Mouse (Mus musculus) limb, embryonic 14.5 days (tissue): ENCODE results near the gene Ric8b. TPM values are rescaled to one million over a fixed set of nuclear protein-coding genes. Genes with fewer than 3 reads are reported as not detected.
A peak's percentile ranks its signal among the peaks of the same experiment; 100 is the strongest.

Experiments
- ATAC-seq: fragments of 200-750 bp; cut with Nextera tagmentation; 2 replicates; pipeline ENCODE4 v1.8.0; 2017; ENCODE audit warnings: low read depth, moderate number of reproducible peaks, moderate TSS enrichment; ENCODE audit not compliant: low FRiP score
- DNase-seq: peaks from one replicate; pipeline ENCODE4 v3.0.0-alpha.2; 2015; ENCODE audit warnings: low spot score
- H3K27ac ChIP-seq: fragments of 300-500 bp; sonication (generic); replicated peaks from 2 replicates; pipeline ENCODE4 v1.5.1; 2014; ENCODE audit warnings: low read depth, mild to moderate bottlenecking, low read length, moderate library complexity, mixed read lengths
- H3K27me3 ChIP-seq: fragments of 300-500 bp; sonication (generic); 2 replicates; pipeline ENCODE4 v1.6.1; 2014; ENCODE audit warnings: low read length, mixed read lengths; ENCODE audit not compliant: control insufficient read depth, insufficient read depth
- H3K36me3 ChIP-seq: fragments of 300-500 bp; sonication (generic); 2 replicates; pipeline ENCODE4 v1.6.1; 2014; ENCODE audit warnings: mild to moderate bottlenecking, low read length, moderate library complexity, mixed read lengths; ENCODE audit not compliant: control insufficient read depth, insufficient read depth
- H3K4me1 ChIP-seq: fragments of 300-500 bp; sonication (generic); 2 replicates; pipeline ENCODE4 v1.6.1; 2014; ENCODE audit warnings: antibody characterized with exemption, low read length, mixed read lengths; ENCODE audit not compliant: control insufficient read depth, insufficient read depth
- H3K4me2 ChIP-seq: fragments of 300-500 bp; sonication (generic); replicated peaks from 2 replicates; pipeline ENCODE4 v1.6.1; 2014; ENCODE audit warnings: low read depth, mild to moderate bottlenecking, low read length, moderate library complexity; ENCODE audit not compliant: severe bottlenecking
- H3K4me3 ChIP-seq: fragments of 300-500 bp; sonication (generic); replicated peaks from 2 replicates; pipeline ENCODE4 v1.5.1; 2014; ENCODE audit warnings: low read length
- H3K9ac ChIP-seq: fragments of 300-500 bp; sonication (generic); 2 replicates; pipeline ENCODE4 v1.6.1; 2014; ENCODE audit warnings: mild to moderate bottlenecking, low read depth, low read length, moderate library complexity; ENCODE audit not compliant: severe bottlenecking
- H3K9me3 ChIP-seq: fragments of 300-500 bp; sonication (generic); 2 replicates; pipeline ENCODE4 v1.6.1; 2016; ENCODE audit warnings: low read length; ENCODE audit not compliant: control insufficient read depth
- POLR2A ChIP-seq: fragments of 200-500 bp; IDR thresholded peaks from 2 replicates; pipeline ENCODE4 v1.8.0; 2012; ENCODE audit warnings: inconsistent platforms, mild to moderate bottlenecking, moderate library complexity, borderline replicate concordance; ENCODE audit not compliant: insufficient read depth, insufficient read length; ENCODE audit errors: extremely low read depth
- WGBS: fragments of 180-500 bp; shearing (Covaris S2); extraction: QIAGEN DNeasy Blood & Tissue Kit; methylation state at CpG from one replicate; pipeline ENCODE4 v1.1.7; 2014; 5-methylcytosine and 5-hydroxymethylcytosine counted together
- polyA plus RNA-seq, 2 experiments: library from polyadenylated mRNA; depleted of rRNA in 1 of 2; stranded (reverse) in 1 of 2; unstranded in 1 of 2; fragments of >200 nt; fragmentation: Nextera tagmentation in 1 of 2; extraction: Ambion mirVana in 1 of 2; gene quantifications; 2 replicates each; pipeline versions ENCODE4 v1.2.1 to v1.2.3; 2012 to 2014

Gene Ric8b
- polyA plus RNA-seq, 2 experiments: 17.8 to 27.6 TPM

- 32% methylated on average over 17 of the region's 17 CpGs for WGBS
- no peaks in the 10 kb centered on the region for H3K27me3 ChIP-seq
- no peaks in the 10 kb centered on the region for H3K9me3 ChIP-seq
- peak overlapping the region; percentile 45 for H3K4me2 ChIP-seq
- ATAC-seq: peak; percentile 28; the same call in 1 of the 2 replicates
- peak; percentile 4 for DNase-seq
- H3K4me1 ChIP-seq: peaks cover 4% of the 10 kb centered on the region; the same call in 1 of the 2 replicates
- no peaks in the 10 kb centered on the region for H3K36me3 ChIP-seq
- no peak overlapping the region for H3K9ac ChIP-seq
- TF ChIP-seq POLR2A: no peak
- H3K4me3 ChIP-seq: 0 out of 2 replicates have a peak overlapping the region, but pooled peaks have one; percentile 10
- H3K27ac ChIP-seq: no peak overlapping the region
Observed at GRCm38 (mm10) chr10:85044191-85044711, 126.8 kb downstream of the Ric8b start.

- peak; percentile 58; the same call in 1 of the 2 replicates for ATAC-seq
- Histone ChIP-seq H3K4me3 (0 out of 2 replicates have a peak overlapping the region, but pooled peaks have one; percentile 10), H3K4me1 (peaks cover 4% of the 10 kb centered on the region; the same call in 1 of the 2 replicates), H3K27me3 (no peaks in the 10 kb centered on the region), H3K4me2 (peak overlapping the region; percentile 45), H3K9ac (peak overlapping the region; percentile 5; the same call in 1 of the 2 replicates), H3K9me3 (no peaks in the 10 kb centered on the region), H3K27ac (no peak overlapping the region), H3K36me3 (no peaks in the 10 kb centered on the region)
- DNase-seq: peak; percentile 77
- no peak for TF ChIP-seq POLR2A
- WGBS: 14% methylated on average over 24 of the region's 24 CpGs
Observed at GRCm38 (mm10) chr10:85044732-85045720, 127.6 kb downstream of the Ric8b start.

DNA sequence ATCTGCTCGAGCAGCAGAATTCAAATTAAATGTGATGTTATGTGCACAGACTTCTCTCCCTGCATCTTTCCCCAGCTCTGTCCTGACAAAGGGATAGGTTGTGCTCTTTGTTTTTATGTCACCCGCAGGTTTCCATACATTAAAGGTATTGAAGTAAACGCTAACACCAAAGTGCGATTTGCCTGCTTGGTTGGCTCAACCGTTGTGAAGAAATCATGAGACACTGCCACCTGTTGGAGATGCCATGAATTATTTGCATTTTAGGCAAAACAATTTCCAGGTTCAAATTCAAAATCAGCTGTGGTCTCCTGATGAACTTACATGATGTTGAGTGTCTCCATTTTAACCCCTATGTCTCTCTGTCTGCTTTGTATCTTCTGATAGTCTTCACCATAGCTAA is 129.2 kb downstream of the Ric8b start:
- Histone ChIP-seq H3K36me3 (no peaks in the 10 kb centered on the region), H3K4me3 (no peak overlapping the region), H3K9me3 (no peaks in the 10 kb centered on the region), H3K27ac (no peak overlapping the region), H3K27me3 (no peaks in the 10 kb centered on the region), H3K4me1 (peaks cover 4% of the 10 kb centered on the region; the same call in 1 of the 2 replicates), H3K4me2 (no peak overlapping the region), H3K9ac (no peak overlapping the region)
- no peak for ATAC-seq
- 27% methylated on average over 5 of the region's 5 CpGs for WGBS
- peak; percentile 67 for DNase-seq
- no peak for TF ChIP-seq POLR2A

DNA sequence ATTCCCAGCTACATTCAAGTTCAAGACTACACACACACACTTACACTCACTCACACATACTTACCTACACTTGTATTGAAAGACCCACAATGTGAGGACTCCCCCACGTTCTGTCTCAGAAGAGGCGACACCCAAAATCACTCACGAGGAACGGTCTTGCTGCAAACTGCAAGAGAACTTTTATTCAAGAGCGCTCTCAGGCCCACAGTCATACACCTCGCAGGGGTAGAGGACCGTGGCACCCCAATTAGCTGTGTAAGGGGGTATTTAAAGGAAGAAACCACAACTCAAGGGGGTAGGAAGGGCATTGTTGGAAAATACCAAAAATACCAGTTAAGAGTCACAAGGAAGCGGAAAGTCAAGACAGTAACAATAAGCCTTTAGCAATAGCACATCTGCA is 130.6 kb downstream of the Ric8b start:
- no peak for TF ChIP-seq POLR2A
- Histone ChIP-seq H3K4me2 (no peak overlapping the region), H3K9ac (no peak overlapping the region), H3K27me3 (no peaks in the 10 kb centered on the region), H3K9me3 (no peaks in the 10 kb centered on the region), H3K27ac (no peak overlapping the region), H3K36me3 (no peaks in the 10 kb centered on the region), H3K4me3 (no peak overlapping the region), H3K4me1 (peaks cover 4% of the 10 kb centered on the region; the same call in 1 of the 2 replicates)
- ATAC-seq (no peak), DNase-seq (no peak)
- 92% methylated on average over 8 of the region's 8 CpGs for WGBS

GRCm38 (mm10) chr10:85050668-85051208 is 133.3 kb downstream of the Ric8b start:
- no peak overlapping the region for H3K4me3 ChIP-seq
- DNase-seq: no peak
- WGBS: 56% methylated on average over 4 of the region's 4 CpGs
- TF ChIP-seq POLR2A: no peak
- H3K4me2 ChIP-seq: no peak overlapping the region
- H3K36me3 ChIP-seq: no peaks in the 10 kb centered on the region
- no peaks in the 10 kb centered on the region for H3K4me1 ChIP-seq
- H3K9ac ChIP-seq: no peak overlapping the region
- no peaks in the 10 kb centered on the region for H3K9me3 ChIP-seq
- no peaks in the 10 kb centered on the region for H3K27me3 ChIP-seq
- H3K27ac ChIP-seq: no peak overlapping the region
- no peak for ATAC-seq
